Mouse (Mus musculus) frontal cortex, adult 2 months (tissue): ENCODE measurements around the gene Map3k3. TPM values are rescaled to one million over a fixed set of nuclear protein-coding genes. Genes with fewer than 3 reads are reported as not detected.
"Not testable (repeated sequence)": the region's sequence is repeated elsewhere in the genome, so short reads cannot be mapped to it uniquely, and the experiment has no call there.

Experiments
- DNase-seq, 2 experiments: peaks; one replicate each; pipeline ENCODE4 v3.0.0; 2022; ENCODE audit warnings: low spot score in 1 of 2; ENCODE audit errors: extremely low spot score in 1 of 2
- polyA plus RNA-seq: library from polyadenylated mRNA; depleted of rRNA; stranded (reverse); fragments of >200 nt; gene quantifications from 2 replicates; pipeline ENCODE4 v1.2.3, GENCODE M21; 2012; rRNA removed

Gene Map3k3
- polyA plus RNA-seq, 1 experiment, result 32.2 TPM

DNA sequence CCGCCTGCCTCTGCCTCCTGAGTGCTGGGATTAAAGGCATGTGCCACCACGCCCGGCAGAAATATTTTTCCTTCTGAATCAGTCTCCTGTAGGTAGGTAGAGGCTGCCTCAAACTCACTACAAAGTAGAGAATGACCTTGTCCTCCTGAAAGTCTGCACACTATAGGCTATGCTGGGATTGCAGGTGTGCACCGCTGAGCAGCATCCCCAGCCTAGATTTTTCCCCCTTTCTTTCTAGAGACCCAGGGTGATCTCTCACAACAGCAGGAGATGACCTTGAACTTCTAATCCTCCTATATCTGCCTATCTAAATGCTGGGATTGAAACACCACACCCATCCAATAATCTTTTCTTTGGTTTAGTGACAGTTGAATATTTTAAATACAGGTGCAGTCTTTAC lies 102.9 kb downstream of the Map3k3 start:
- DNase-seq, result no peak

DNA sequence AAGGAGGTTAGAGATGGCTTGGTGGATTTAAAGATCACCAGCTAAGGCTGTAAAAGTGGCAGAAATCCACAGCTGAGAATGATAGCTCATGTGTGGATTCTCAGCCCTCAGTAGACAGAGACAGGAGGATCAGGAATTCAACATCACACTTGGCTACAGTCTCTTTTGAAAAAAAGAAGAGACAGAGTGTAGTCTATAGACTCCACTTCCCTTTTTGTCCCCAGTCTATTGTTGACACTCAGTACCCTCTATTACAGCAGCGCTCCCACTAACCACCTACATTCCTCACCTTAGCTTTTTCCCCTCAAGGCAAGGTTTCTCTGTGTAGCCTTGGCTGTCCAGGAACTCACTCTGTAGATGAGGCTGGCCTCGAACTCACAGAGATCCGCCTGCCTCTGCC lies 107.3 kb downstream of the Map3k3 start:
- DNase-seq, result no peak

DNA sequence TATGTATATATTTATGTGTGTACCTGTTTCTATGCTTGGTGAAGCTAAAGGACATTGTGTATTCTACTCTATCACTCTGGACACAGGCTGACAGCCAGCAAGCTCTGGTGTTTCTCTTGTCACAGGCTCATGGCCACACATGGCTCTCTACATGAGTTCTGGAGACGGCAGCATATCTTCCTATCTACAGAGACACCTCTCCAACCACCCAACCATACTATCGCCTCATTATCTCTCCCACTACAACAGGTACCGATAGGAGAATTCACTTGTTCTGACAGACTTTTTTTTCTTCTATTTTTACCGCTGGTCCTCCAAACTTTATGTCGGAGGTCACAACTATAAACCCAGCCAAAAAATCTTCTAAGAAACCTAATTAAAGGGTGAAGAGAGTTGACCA lies 107.8 kb downstream of the Map3k3 start:
- DNase-seq, result no peak

DNA sequence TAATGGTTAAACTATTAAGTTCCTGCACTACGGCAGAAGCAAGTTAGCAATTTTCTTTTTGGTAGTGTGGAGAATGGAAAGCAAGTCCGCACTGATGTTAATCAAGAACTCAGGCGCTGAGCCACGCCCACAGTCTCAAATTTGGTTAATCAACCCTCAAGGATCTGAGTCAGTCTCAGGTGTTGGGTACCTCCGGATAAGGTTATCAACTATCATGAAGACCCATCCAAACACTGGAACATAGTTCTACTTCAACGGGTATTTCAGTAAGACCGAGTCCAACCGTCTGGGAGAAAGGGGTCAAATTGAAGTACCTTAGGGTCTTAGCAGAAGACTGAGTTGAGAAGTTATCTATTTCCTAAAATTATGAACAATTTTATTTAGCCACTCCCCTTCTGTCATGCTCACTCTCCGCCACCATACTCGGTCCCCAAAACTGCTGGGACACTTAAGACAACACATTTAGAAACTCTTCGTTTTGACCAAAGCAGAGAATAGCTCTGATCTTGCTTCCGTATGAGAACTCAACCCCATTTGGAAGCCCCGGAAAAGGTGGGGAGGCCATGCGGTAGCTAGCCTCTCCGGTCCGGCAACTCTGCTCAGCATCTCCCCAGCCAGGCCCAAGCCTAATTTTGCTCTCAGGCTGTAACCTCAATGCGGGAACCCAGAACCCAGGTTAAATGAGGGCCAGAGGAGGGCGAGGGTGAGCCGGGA lies 108.4 kb downstream of the Map3k3 start:
- DNase-seq, result no peak

DNA sequence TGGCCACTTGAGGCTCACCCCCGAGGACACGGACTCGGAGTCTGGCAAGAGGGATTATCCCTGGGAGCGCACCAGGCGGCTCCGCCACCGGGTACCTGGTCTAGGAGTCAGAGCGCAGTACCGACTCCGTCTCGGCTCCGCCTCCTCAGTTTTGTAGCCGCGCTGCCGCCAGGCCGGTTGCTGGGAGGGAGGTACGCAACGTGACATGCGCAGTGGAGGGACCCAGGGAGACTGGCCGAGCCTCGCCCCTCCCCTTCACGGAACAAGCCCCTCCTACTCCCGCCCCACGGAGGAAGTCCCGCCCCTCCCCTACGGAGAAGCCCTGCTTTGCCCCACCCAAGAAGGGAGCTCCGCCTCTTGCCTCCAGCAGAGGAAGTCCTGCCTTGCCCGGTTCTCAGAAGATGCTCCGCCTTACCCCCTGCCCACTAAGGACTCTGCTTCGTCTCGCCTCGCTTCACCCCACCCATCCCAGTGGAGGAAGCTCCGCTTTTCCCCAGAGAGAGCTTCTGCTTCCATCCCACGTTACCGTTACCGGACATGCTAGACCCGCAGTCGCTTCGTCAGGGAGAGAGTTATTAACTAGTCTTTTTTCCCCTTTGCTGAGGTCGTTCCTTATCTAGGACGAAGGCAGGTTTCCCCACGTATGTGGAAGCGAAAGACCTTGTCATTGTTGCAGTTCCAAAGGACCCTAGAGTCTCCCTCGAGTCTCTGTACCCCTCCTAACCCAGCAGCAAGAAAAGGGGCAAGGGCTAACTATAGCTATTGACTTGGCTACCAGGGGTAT lies 109.2 kb downstream of the Map3k3 start:
- peak; percentile 90 to 98 for DNase-seq

DNA sequence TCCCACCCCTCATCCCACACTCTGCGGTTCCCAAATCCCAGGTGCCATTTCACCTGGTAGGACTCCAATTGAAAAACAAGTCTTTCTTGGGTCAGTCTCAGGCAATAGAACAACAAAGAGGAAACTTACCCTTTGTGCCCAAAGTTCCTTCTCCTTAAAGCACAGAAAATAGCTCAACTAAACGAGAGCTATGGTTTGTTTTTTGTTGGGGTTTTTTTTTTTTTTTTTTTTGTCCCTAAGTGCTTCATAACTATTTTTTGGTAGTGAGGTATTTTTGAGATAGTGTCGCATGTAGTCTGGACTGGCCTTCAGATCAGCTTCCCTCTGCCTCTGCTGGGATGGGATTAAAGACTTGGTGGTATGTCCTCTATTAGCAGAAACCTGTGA lies 109.7 kb downstream of the Map3k3 start:
- no peak for DNase-seq

DNA sequence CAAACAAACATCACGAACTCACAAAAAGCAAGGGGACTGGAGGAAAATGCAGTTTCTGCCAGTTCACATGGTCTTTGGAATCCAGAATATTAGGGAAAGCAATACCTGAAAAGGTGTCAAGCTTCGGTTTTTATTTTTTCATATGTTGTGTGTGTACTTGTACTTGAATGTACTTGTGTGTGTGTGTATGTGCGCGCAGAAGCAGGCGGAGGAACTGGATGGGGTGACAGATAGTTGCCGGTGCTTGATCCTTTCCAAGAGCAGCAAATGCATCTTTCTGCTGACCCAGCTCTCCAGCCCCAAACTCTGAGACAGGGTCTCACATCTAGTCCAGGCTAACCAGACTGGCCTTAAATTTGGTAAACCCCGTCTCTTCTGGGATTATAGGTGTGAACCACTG lies 110.5 kb downstream of the Map3k3 start:
- no peak for DNase-seq

DNA sequence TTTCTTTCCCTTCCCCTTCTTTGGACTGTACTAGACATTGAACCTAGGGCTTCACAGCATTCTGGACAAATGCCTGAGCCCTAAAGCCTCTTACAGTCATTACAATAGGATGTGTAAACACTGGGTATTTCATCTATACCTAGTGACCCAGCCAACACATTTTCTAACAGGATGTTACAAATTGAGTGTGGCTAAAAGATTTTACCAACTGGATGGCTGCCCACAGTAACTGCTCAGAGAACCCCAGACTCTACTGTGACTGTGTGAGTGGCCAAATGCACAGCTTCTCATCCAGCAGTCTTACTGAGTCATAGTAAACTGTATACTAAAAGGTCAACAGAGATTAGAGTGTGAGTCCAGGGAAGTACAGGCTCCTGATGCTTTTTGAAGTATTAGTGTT lies 110.9 kb downstream of the Map3k3 start:
- DNase-seq, result no peak

DNA sequence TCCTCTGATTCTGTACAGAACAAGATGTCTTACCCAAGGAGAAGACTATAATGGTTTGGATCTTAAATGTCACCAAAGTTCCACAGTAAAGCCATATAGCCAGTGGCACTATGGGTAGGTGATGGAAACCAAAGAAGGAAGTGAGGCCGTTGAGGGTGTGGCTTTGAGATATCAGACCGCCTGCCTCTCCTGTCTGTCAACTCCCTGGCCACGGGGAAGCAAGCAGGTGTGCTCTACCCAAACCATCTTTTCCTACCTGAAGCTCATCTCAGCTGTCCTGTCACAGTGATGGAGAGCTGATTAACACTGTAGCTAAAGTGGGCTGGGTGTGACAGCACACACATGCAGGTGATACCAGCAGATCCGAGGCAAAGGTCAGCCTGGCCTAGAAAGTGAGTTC lies 113.9 kb downstream of the Map3k3 start:
- no peak for DNase-seq

DNA sequence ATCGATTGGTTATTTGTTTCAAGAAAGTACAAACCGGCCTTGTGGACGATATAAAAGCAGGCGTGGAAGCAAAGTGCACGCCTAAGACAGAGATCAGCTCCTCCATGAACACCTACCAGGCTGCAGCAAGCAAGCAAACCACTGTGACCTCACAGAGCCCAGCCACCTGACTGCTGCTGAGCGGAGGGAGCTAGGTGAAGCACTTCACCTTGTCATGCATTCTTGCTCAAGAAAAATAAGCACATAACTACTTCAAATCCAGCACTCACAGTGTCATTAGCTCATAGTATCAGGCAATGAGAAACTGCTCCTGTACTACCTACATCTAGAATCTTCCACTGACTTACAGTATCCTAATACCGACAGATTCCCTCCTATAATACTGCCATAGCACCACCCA lies 115.6 kb downstream of the Map3k3 start:
- DNase-seq, result not testable (repeated sequence)

DNA sequence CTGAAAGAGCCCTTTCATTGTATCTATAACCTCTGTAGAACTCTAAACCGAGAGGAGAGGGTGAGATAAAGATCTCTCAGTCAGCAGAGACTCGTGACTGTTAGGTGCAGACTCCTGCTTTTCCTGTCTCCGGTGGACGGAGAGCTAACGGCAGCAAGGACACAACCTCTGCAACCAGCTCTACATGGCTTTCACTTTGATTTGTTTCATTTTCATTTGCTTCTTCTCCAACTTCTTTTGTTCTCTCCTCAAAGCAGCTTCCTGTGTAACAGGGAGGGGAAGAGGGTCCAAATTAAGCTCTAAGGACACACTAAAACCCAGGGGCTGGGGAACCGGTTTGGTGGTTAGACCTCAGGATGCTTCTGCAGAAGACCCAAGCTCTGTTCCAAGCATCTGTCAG lies 116.3 kb downstream of the Map3k3 start:
- no peak for DNase-seq

DNA sequence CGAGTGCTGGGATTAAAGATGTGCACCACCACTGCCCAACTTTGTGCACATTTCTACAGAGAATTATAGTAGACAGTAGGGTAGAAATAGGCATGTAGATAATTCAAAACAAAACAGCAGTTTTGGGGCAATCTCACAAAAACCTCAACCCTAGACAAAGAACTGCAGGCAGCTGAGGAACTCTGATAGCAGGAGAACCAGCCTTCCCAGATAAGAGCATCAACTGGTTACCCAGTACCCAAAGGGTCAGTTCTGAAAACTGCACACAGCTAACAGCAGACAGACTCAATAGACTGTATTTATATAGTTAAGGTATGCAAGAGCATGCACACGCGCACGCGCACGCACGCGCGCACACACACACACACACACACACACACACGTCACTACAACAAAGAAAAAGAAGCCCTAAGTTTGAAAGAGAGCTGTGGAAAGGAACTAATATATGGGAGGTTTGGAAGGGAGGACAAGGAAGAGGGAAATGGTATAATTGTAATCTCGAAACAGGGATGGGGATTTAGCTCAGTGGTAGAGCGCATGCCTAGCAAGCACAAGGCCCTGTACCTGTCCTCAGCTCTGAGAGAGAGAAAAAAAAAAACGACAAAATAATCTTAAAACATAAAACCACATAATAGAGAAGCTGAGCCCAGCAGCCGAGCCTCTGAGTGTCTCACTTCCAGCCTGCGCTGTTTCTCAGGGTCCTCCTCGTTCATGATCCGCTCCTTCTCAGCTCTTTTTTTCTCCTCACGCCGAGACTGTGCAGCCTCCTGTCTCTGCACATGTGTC lies 117.1 kb downstream of the Map3k3 start:
- no peak for DNase-seq

DNA sequence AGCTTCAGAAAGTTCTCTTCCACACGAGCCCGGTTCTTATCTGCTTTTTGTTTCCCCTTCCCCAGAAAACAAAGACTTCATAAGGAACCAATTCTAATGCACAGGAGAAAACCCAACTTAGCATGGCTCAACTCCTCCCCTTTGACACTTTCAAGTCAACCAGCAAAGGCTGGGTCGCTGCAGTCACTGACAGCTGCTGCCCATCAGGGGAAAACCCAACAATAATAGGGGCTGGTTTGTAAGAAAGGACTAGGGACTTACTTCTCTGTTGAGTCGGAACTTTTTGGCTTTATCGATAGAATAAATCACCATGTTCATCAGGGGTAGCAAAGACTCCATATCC lies 117.7 kb downstream of the Map3k3 start, which contains the start of gene Strada:
TSS of gene Strada (minus strand) at position 46 of the 343 bp plus-strand sequence.
- no peak for DNase-seq

Other genes starting within 250 kb of the Map3k3 start
- 53.8 and 60.8 TPM in 2 replicates for gene Cyb561, start 131.3 kb upstream of the Map3k3 start, polyA plus RNA-seq
- 6.3 and 8.5 TPM in 2 replicates for gene Ace, start 116.7 kb upstream of the Map3k3 start, polyA plus RNA-seq
- not detected in 2 replicates for gene Ace3, start 89.9 kb upstream of the Map3k3 start, polyA plus RNA-seq
- 4.5 and 4.6 TPM in 2 replicates for gene Kcnh6, start 76.5 kb upstream of the Map3k3 start, polyA plus RNA-seq
- 127 and 132 TPM in 2 replicates for gene Dcaf7, start 47.7 kb upstream of the Map3k3 start, polyA plus RNA-seq
- gene Taco1, start 18.6 kb upstream of the Map3k3 start, polyA plus RNA-seq, result 13.2 and 14.6 TPM in 2 replicates
- not detected in 2 replicates for gene Gm10840, start 76.2 kb downstream of the Map3k3 start, polyA plus RNA-seq
- gene Limd2, start 76.2 kb downstream of the Map3k3 start, polyA plus RNA-seq, result 154 and 168 TPM in 2 replicates
- gene Strada, start 117.6 kb downstream of the Map3k3 start, polyA plus RNA-seq, result 78.7 and 79.8 TPM in 2 replicates
- gene Ccdc47, start 131.7 kb downstream of the Map3k3 start, polyA plus RNA-seq, result 73.6 and 86.2 TPM in 2 replicates
- 44.5 and 49.9 TPM in 2 replicates for gene Ddx42, start 132.3 kb downstream of the Map3k3 start, polyA plus RNA-seq
- 23.7 and 28.1 TPM in 2 replicates for gene Ftsj3, start 171.5 kb downstream of the Map3k3 start, polyA plus RNA-seq
- 229 and 247 TPM in 2 replicates for gene Psmc5, start 171.5 kb downstream of the Map3k3 start, polyA plus RNA-seq
- 32.1 and 33.5 TPM in 2 replicates for gene Smarcd2, start 188.4 kb downstream of the Map3k3 start, polyA plus RNA-seq
- gene Tcam1, start 192.1 kb downstream of the Map3k3 start, polyA plus RNA-seq, result 0.23 and 0.28 TPM in 2 replicates
- 2.1 TPM in 1 of 2 replicates, not detected in the other for gene Gh, start 217.3 kb downstream of the Map3k3 start, polyA plus RNA-seq
- gene Cd79b, start 230.1 kb downstream of the Map3k3 start, polyA plus RNA-seq, result 0.50 and 0.86 TPM in 2 replicates